Mouse (Mus musculus): Measurements from ENCODE around the gene Mef2b. TPM values are rescaled to one million over a fixed set of nuclear protein-coding genes. Genes with fewer than 3 reads are reported as not detected.

The Mef2b gene
- polyA plus RNA-seq, 1 experiment from 2014 or later, result not detected

DNA sequence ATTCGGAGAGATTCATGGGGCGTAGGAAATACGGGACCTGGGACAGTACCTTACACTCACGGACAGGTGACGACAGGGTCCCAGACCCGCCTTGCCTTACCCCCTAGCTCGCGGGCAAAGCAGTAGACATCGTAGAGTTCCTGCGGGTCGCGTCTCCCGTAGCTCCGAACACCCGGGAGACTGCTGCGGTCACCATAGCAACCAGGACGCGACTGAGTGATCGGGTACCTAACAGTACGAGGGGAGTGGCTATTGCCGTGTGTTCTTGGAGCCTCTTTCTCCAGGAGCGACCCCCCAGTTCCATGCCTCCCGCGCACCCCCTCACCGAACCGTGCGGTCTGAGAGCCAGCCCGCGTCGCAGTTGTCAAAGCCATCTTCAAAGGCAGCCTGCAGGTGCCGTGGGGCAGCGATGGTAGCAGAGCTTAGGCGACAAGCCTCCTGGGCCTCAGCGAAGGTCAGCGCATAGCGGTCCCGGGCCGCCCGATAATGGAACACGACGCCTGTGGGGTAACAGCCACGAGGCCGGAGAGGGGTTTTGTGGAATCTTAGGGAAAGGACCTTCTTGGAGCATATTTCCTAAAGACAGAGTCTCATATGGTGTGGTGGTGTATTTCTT, 27.0 kb upstream of the Mef2b start:
- Histone ChIP-seq H3K27ac (ENCODE audit: low read length) (no peak overlapping the region), H3K36me3 (ENCODE audit: control insufficient read depth, insufficient read depth, low read length) (no peaks in the 10 kb centered on the region), H3K9me3 (ENCODE audit: control insufficient read depth, low read depth, low read length) (no peaks in the 10 kb centered on the region), H3K9ac (replicated peaks; ENCODE audit: low read depth, low read length) (no peak overlapping the region), H3K4me3 (ENCODE audit: low read depth, low read length) (no peak overlapping the region), H3K27me3 (ENCODE audit: control insufficient read depth, insufficient read depth, low read length) (peaks cover 40% of the 10 kb centered on the region), H3K4me1 (ENCODE audit: control insufficient read depth, insufficient read depth, low read length) (no peaks in the 10 kb centered on the region), H3K4me2 (replicated peaks; ENCODE audit: low read depth, low read length) (no peak overlapping the region)
- ATAC-seq (ENCODE audit: insufficient number of reproducible peaks, insufficient read depth, low FRiP score, low read depth), result no peak
- WGBS, result 9% methylated on average over 43 of the region's 43 CpGs

DNA sequence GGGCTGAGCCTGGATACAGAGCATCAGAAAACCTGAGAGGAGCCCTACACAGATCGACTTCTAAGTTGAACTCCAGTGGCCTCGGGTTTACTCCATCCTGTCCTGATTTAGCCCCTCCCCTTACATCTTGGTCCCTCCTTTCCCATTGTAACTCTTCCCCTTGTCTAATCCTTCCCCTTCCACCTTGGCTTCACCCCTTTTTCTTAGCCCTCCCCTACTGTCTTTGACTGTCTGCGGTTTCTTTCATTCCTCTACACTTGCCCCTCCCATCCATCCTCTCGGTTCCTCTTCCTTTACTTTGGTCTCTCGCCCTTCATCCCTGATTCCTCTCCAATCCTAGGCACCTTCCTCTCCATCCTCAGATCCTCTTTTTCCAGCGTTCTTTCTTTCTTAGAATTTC, 25.0 kb upstream of the Mef2b start:
- H3K4me3 ChIP-seq (ENCODE audit: low read depth, low read length), result no peak overlapping the region
- no peaks in the 10 kb centered on the region for H3K9me3 ChIP-seq (ENCODE audit: control insufficient read depth, low read depth, low read length)
- WGBS, result 24% methylated on average over 6 of the region's 6 CpGs
- no peaks in the 10 kb centered on the region for H3K36me3 ChIP-seq (ENCODE audit: control insufficient read depth, insufficient read depth, low read length)
- no peak overlapping the region for H3K9ac ChIP-seq (replicated peaks; ENCODE audit: low read depth, low read length)
- H3K4me2 ChIP-seq (replicated peaks; ENCODE audit: low read depth, low read length), result no peak overlapping the region
- H3K4me1 ChIP-seq (ENCODE audit: control insufficient read depth, insufficient read depth, low read length), result no peaks in the 10 kb centered on the region
- ATAC-seq (ENCODE audit: insufficient number of reproducible peaks, insufficient read depth, low FRiP score, low read depth), result no peak
- H3K27ac ChIP-seq (ENCODE audit: low read length), result no peak overlapping the region
- peaks cover 50% of the 10 kb centered on the region for H3K27me3 ChIP-seq (ENCODE audit: control insufficient read depth, insufficient read depth, low read length)

DNA sequence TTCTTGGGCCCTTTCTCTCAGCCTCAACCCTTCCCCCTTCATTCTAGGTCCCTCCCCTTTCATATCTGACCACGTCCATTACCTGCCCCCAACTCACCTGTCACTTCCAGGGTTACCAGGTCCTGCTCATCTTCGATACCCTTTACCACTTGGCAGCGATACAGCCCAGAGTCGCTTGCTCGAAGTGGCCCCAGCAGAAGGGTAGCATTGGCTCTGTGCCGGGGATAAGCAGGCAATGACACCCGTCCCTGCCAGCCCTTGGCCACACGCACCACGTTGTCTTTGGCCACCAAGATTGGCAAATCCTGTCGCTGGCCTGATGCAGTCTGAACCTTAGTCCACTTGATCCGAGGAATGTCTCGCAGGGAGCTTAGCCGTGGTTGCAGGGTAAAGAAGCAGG, 24.6 kb upstream of the Mef2b start:
- Histone ChIP-seq H3K4me3 (ENCODE audit: low read depth, low read length) (no peak overlapping the region), H3K27ac (ENCODE audit: low read length) (no peak overlapping the region), H3K36me3 (ENCODE audit: control insufficient read depth, insufficient read depth, low read length) (no peaks in the 10 kb centered on the region), H3K27me3 (ENCODE audit: control insufficient read depth, insufficient read depth, low read length) (peaks cover 54% of the 10 kb centered on the region), H3K9ac (replicated peaks; ENCODE audit: low read depth, low read length) (no peak overlapping the region), H3K4me2 (replicated peaks; ENCODE audit: low read depth, low read length) (no peak overlapping the region), H3K9me3 (ENCODE audit: control insufficient read depth, low read depth, low read length) (no peaks in the 10 kb centered on the region), H3K4me1 (ENCODE audit: control insufficient read depth, insufficient read depth, low read length) (no peaks in the 10 kb centered on the region)
- whole genome bisulfite sequencing, result 72% methylated on average over 13 of the region's 13 CpGs
- no peak for ATAC-seq (ENCODE audit: insufficient number of reproducible peaks, insufficient read depth, low FRiP score, low read depth)

DNA sequence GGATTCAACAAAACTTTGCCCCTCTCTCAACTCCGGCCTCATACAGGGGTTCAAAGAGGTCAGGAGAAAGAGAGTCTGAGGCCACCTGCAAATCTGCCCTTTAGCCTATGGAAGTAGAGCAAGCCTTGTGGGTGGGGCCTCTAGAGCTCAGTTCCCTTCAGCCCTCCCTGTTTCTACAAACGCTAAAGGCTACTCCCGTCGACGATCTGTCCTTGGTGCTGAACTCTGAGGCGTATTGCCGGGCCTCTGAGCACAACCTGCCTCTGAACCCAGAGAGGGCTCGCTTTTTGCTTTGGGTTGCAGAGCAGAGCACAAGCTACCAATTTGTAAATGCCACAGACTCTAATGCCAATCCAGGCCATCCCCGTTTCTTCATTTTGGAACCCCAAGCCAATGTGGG, 21.9 kb upstream of the Mef2b start:
- H3K4me3 ChIP-seq (ENCODE audit: low read depth, low read length), result no peak overlapping the region
- H3K27ac ChIP-seq (ENCODE audit: low read length), result no peak overlapping the region
- WGBS, result 9% methylated on average over 9 of the region's 9 CpGs
- no peaks in the 10 kb centered on the region for H3K9me3 ChIP-seq (ENCODE audit: control insufficient read depth, low read depth, low read length)
- no peaks in the 10 kb centered on the region for H3K36me3 ChIP-seq (ENCODE audit: control insufficient read depth, insufficient read depth, low read length)
- H3K27me3 ChIP-seq (ENCODE audit: control insufficient read depth, insufficient read depth, low read length), result peaks cover 35% of the 10 kb centered on the region
- H3K9ac ChIP-seq (replicated peaks; ENCODE audit: low read depth, low read length), result no peak overlapping the region
- H3K4me1 ChIP-seq (ENCODE audit: control insufficient read depth, insufficient read depth, low read length), result no peaks in the 10 kb centered on the region
- ATAC-seq (ENCODE audit: insufficient number of reproducible peaks, insufficient read depth, low FRiP score, low read depth), result no peak
- H3K4me2 ChIP-seq (replicated peaks; ENCODE audit: low read depth, low read length), result no peak overlapping the region

DNA sequence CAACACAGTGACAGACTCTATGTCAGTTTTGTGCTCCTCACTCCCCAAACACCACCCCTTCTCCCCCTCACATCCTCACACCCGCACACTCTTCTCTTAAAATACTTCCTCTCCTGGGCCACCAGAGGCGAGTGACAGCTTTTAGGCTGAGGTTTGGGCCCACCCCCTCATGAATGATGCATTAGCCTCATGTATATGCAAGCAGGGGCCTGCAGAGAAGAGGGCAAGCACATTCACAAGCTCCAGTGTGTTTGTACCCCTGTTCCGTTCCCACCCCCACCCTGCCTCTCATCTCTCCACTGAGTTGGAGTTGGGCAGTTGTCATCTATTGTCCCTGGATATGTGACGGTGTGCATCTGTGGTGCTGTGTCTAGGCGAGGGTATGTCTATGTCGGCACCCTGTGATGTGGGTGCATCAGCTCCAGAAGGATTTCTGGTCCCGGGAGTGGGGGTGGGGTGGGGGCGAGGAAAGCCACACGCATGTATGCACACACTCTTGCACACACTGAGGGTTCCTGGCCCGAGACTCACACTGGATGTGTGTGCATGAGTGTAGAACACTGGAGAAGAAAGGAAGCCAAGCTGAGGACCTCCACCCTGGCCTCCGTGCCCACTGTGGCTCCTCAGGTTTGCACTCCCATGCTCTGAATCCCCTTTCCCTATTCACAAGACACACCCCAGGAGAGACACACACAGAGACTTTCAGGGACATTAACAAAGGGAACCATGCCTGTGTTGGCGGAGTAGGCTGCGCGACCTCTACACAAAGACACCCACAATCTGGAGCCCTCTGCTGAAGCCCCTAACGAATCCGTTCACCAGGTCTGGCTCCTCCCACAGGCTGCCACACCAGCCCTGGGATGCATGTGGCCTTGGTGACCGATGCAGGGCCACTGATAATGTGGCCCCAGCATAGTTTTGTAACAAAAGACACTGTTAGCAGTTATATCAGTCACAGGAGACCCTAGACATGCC, 20.5 kb upstream of the Mef2b start:
- H3K4me1 ChIP-seq (ENCODE audit: control insufficient read depth, insufficient read depth, low read length), result no peaks in the 10 kb centered on the region
- H3K27ac ChIP-seq (ENCODE audit: low read length), result no peak overlapping the region
- H3K4me3 ChIP-seq (ENCODE audit: low read depth, low read length), result no peak overlapping the region
- no peaks in the 10 kb centered on the region for H3K9me3 ChIP-seq (ENCODE audit: control insufficient read depth, low read depth, low read length)
- no peak overlapping the region for H3K9ac ChIP-seq (replicated peaks; ENCODE audit: low read depth, low read length)
- WGBS, result 16% methylated on average over 17 of the region's 17 CpGs
- peaks cover 23% of the 10 kb centered on the region for H3K27me3 ChIP-seq (ENCODE audit: control insufficient read depth, insufficient read depth, low read length)
- no peak overlapping the region for H3K4me2 ChIP-seq (replicated peaks; ENCODE audit: low read depth, low read length)
- no peak for ATAC-seq (ENCODE audit: insufficient number of reproducible peaks, insufficient read depth, low FRiP score, low read depth)
- H3K36me3 ChIP-seq (ENCODE audit: control insufficient read depth, insufficient read depth, low read length), result no peaks in the 10 kb centered on the region

DNA sequence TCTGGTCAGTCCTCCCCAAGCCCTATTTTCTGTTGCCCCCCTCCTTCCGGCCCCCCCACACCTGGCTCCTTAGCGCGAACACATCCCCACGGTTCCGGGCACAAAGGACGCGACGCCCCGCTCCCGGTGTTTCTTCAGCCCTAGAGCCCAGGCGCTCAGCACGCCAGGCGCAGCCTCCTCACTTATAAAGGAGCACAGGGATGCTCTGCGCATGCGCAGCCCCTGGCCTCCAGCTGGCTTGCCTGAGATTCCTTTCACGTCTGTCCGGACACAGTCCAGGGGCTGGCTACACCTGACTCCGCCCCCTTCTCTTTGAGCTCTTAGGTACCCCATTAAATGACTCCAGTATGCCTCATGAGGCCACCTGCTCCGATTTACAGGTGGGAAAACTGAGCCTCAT, 18.8 kb upstream of the Mef2b start, which contains the start of gene Ncan:
Gene Ncan (minus strand): TSS at position 207 of the 400 bp plus-strand sequence.
- peak within 1 kb of the TSS; percentile 11; the same call in 1 of the 2 replicates for H3K4me3 ChIP-seq (ENCODE audit: low read depth, low read length)
- H3K27ac ChIP-seq (ENCODE audit: low read length), result no peak within 1 kb of the TSS
- no peaks in the 10 kb centered on the region for H3K9me3 ChIP-seq (ENCODE audit: control insufficient read depth, low read depth, low read length)
- H3K4me2 ChIP-seq (replicated peaks; ENCODE audit: low read depth, low read length), result peak within 1 kb of the TSS; percentile 29; the same call in 1 of the 2 replicates
- H3K4me1 ChIP-seq (ENCODE audit: control insufficient read depth, insufficient read depth, low read length), result no peaks in the 10 kb centered on the region
- peak; percentile 56; the same call in 1 of the 2 replicates for ATAC-seq (ENCODE audit: insufficient number of reproducible peaks, insufficient read depth, low FRiP score, low read depth)
- WGBS, result 2% methylated on average over 19 of the region's 19 CpGs
- H3K27me3 ChIP-seq (ENCODE audit: control insufficient read depth, insufficient read depth, low read length), result peaks cover 14% of the 10 kb centered on the region
- no peaks in the 10 kb centered on the region for H3K36me3 ChIP-seq (ENCODE audit: control insufficient read depth, insufficient read depth, low read length)
- no peak within 1 kb of the TSS for H3K9ac ChIP-seq (replicated peaks; ENCODE audit: low read depth, low read length)

DNA sequence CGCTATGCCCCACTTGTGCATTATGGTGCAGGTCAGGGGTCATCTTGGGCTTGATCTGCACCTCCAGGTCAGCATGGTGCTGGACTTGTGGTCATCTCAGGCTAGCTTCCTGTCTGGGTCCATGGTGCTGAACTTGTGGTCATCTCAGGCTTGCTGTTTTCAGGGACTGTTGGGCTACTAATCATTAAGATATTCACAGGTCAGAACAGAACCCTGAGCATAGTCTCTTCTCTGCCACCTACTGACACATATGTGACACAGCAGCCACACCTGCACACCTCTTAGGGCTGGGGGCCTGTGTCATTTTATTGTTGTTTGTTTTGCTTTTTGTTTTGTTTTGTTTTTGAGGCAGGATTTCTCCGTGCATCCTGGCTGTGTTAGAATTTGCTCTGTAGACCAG, 16.6 kb upstream of the Mef2b start:
- 48% methylated on average over 2 of the region's 2 CpGs for WGBS

GRCm38 (mm10) chr8:70124992-70125391, 14.5 kb upstream of the Mef2b start:
- WGBS, result 63% methylated on average over 8 of the region's 8 CpGs
- Histone ChIP-seq H3K27ac (ENCODE audit: low read length) (no peak overlapping the region), H3K36me3 (ENCODE audit: control insufficient read depth, insufficient read depth, low read length) (no peaks in the 10 kb centered on the region), H3K4me1 (ENCODE audit: control insufficient read depth, insufficient read depth, low read length) (no peaks in the 10 kb centered on the region), H3K9ac (replicated peaks; ENCODE audit: low read depth, low read length) (no peak overlapping the region), H3K9me3 (ENCODE audit: control insufficient read depth, low read depth, low read length) (no peaks in the 10 kb centered on the region), H3K4me2 (replicated peaks; ENCODE audit: low read depth, low read length) (no peak overlapping the region), H3K4me3 (ENCODE audit: low read depth, low read length) (no peak overlapping the region), H3K27me3 (ENCODE audit: control insufficient read depth, insufficient read depth, low read length) (no peaks in the 10 kb centered on the region)
- ATAC-seq (ENCODE audit: insufficient number of reproducible peaks, insufficient read depth, low FRiP score, low read depth), result no peak

More for the DNA sequence above, 16.6 kb upstream of the Mef2b start:
- H3K27ac ChIP-seq (ENCODE audit: low read length), result no peak overlapping the region
- ATAC-seq (ENCODE audit: insufficient number of reproducible peaks, insufficient read depth, low FRiP score, low read depth), result no peak
- no peak overlapping the region for H3K4me2 ChIP-seq (replicated peaks; ENCODE audit: low read depth, low read length)
- H3K9me3 ChIP-seq (ENCODE audit: control insufficient read depth, low read depth, low read length), result no peaks in the 10 kb centered on the region
- H3K27me3 ChIP-seq (ENCODE audit: control insufficient read depth, insufficient read depth, low read length), result peaks cover 12% of the 10 kb centered on the region
- H3K4me1 ChIP-seq (ENCODE audit: control insufficient read depth, insufficient read depth, low read length), result no peaks in the 10 kb centered on the region
- H3K9ac ChIP-seq (replicated peaks; ENCODE audit: low read depth, low read length), result no peak overlapping the region
- no peak overlapping the region for H3K4me3 ChIP-seq (ENCODE audit: low read depth, low read length)
- no peaks in the 10 kb centered on the region for H3K36me3 ChIP-seq (ENCODE audit: control insufficient read depth, insufficient read depth, low read length)

Measured in stomach, embryonic 14.5 days (tissue).